Mouse (Mus musculus) gastrocnemius, adult 2 months (tissue): Measurements from ENCODE around the gene D130043K22Rik. TPM values are rescaled to one million over a fixed set of nuclear protein-coding genes. Genes with fewer than 3 reads are reported as not detected.

Experiments
- DNase-seq: peaks from one replicate; pipeline ENCODE4 v3.0.0; 2022
- H3K27ac ChIP-seq: fragments of 200-600 bp; 2 replicates; pipeline ENCODE4 v1.8.1; 2022; ENCODE audit warnings: mild to moderate bottlenecking
- H3K4me3 ChIP-seq: fragments of 200-600 bp; 2 replicates; pipeline ENCODE4 v1.8.1; 2022; ENCODE audit warnings: mild to moderate bottlenecking, moderate library complexity
- CTCF ChIP-seq: fragments of 200-600 bp; IDR thresholded peaks from 2 replicates; pipeline ENCODE4 v1.8.1; 2022; ENCODE audit warnings: antibody characterized with exemption, mild to moderate bottlenecking, moderate library complexity
- intact Hi-C: fragments of 180-260 bp; cut with DNase I; formaldehyde crosslinking; loops from one replicate; pipeline ENCODE4 v1.15.1; 2025
- total RNA-seq, 2 experiments: library from RNA; stranded (reverse); gene quantifications; 2 replicates each; pipeline ENCODE4 v1.2.3; 2021

D130043K22Rik gene
- total RNA-seq, 2 experiments from 2014 or later = not detected

DNA sequence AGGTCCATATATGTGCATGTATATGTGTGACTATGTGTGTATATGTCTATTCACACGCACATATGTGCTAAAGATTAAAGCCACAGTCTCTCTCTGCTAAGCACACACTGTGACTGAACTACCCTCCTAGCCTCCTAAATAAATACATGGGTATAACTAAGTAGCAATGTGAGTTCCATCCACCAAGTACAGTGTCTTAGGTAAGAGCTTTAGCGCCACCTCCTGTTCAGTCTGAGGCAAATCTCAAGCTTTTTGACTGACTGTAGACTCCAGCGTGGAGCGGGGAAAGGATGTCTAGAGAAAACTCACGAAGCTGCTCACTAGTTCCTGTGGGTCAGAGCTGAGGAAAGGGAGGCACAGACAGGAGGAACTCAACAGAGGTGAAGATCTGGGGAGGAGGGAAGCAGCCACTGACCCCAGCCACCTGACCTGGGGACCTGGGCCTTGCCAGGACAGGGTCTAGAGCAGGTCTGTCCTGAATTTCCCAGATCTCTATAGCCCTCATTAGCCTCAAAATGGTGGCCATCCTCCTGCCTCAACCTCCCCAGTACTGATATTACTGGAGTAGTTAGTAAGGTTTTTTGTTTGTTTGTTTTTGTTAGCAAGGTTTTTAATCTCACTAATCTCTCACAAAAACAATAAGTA is 75.5 kb downstream of the D130043K22Rik start:
- no peak for DNase-seq
- intact Hi-C loops = no loop called here
- H3K4me3 ChIP-seq = no peak overlapping the region
- H3K27ac ChIP-seq = no peak overlapping the region
- TF ChIP-seq CTCF = peak; percentile 74

DNA sequence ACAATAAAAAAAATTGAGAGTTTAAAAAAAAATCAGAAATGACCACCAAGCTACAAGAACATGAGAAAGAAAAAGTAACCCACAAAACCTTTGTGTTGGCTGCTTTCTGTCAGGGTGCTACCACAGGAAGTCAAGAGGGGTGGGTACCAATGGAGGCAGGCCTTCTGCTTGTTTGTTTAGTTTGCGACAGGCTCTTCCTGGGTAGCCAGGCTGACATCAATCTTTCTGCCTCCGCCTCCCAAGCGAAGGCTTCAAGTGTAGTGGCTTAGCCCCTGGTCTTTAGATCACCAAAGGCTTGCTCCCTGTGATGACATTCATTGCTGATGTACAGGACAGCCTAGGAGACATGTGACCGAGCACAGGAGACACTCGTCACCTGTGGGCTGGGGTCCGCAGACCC is 76.3 kb downstream of the D130043K22Rik start:
- no peak for TF ChIP-seq CTCF
- no peak overlapping the region for H3K27ac ChIP-seq
- H3K4me3 ChIP-seq = no peak overlapping the region
- DNase-seq = no peak
- intact Hi-C loops = no loop called here

DNA sequence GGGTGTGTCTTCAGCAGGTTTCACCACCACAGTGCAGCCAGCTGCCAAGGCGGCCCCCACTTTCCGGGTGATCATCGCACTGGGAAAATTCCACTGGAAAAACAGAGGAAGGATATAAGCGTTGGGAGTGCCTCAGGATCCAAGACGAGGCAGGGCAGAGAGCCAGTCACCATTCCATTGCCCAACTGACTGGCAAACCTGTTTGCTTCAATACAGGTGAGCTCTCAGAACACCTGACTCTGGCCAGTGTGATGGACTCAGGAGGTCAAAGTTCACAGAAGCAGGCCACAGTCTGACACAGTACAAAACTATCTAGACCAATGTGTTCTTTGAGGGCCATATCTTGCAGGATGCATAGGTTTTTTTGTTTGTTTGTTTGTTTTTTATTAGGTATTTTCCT is 79.1 kb downstream of the D130043K22Rik start:
- DNase-seq = no peak
- no peak overlapping the region for H3K4me3 ChIP-seq
- no peak overlapping the region for H3K27ac ChIP-seq
- intact Hi-C loops = no loop called here
- no peak for TF ChIP-seq CTCF

DNA sequence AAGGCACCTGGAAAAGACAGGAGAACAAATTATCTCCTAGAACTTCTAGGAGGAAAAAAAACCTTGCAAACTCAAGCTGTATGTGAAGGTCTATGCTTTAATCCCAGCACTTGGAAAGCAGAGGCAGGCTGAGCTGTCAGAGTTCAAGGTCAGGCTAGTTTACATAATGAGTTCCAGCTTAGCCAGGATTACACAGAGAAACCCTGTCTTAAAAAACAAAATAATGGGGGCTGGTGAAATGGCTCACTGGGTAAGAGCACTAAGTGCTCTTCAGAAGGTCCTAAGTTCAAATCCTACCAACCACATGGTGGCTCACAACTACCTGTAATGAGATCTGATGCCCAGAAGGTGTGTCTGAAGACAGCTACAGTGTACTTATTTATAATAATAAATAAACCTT is 85.7 kb downstream of the D130043K22Rik start:
- H3K4me3 ChIP-seq = no peak overlapping the region
- no peak overlapping the region for H3K27ac ChIP-seq
- intact Hi-C loops = no loop called here
- DNase-seq = no peak
- TF ChIP-seq CTCF = no peak

DNA sequence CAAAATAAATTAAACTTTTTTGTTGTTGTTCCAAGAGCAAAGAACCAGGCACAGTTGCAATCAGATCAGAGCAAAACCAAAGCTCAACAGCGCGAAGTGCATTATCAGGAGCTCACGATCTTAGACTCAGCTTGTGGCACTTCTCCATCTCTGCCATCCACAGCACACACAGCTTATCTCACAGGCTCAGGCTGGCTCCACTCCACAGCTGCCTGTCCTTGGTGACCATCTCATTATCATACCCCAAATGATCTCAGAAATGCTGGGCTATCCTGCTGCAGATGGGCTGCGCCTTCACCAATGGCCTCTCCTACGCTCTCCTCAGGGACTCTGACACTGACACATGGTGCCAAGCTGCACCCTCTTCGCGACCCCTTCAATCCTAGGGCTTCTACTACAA is 88.3 kb downstream of the D130043K22Rik start:
- Histone ChIP-seq H3K27ac (no peak overlapping the region), H3K4me3 (no peak overlapping the region)
- no peak for TF ChIP-seq CTCF
- intact Hi-C loops = no loop called here
- DNase-seq = no peak

DNA sequence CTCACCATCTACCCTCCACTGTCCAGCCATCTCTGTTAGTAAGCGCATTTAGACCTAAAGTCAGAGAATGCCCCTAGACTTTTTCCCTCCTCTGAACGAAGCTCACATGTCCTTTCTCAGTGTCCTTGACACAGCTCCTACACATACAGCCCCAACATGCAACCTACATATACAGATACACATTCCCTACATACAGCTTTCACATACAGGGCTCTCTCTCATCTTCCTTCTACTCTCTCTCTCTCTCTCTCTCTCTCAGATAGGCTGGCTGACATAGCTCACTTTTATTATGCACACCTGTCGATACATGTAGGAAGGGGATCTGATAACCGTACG is 91.8 kb downstream of the D130043K22Rik start:
- H3K27ac ChIP-seq = peak overlapping the region; percentile 88; the same call in 1 of the 2 replicates
- DNase-seq = no peak
- no peak for TF ChIP-seq CTCF
- peak overlapping the region; percentile 97 for H3K4me3 ChIP-seq
- intact Hi-C loops = no loop called here

DNA sequence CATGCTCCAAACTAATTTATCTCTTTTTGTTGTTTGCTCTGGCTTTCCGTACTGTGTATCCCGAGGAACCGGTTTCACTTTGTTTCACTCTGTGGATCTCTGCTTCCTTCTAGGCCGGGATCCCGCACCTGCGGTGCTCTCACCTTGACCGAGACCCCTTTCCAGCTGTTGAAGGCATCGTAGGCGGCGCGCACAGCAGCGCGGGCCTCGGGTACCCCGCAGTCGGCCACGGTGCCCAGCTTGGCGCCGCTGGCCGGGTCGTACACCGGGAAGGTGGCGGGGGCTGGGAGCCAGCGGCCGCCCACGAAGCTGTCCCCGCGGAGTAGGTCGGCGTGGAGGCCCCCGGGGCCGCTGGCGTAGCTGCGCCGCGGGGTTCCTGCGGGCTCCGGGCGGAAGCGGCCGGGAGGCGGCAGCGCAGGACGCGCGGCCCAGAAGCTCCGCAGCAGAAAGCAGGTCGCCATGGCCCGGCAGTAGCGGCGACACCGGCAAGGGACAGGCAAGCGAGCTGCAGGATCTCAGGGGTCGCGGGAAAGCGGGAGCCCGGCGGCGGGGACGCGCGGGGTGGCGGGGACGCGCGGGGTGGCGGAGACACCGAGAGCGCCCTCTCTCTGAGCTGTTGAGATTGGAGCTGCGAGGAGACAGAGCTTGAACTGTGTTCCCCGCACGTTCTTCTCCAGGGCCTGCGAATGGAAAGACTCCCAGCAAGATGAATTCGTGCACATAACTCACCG is 92.3 kb downstream of the D130043K22Rik start, which contains the start of gene Aldh5a1:
Aldh5a1 (minus strand) TSS at position 554 of the 731 bp plus-strand sequence.
- peak within 1 kb of the TSS; percentile 88 for H3K27ac ChIP-seq
- TF ChIP-seq CTCF = peak; percentile 66
- peak within 1 kb of the TSS; percentile 97 for H3K4me3 ChIP-seq
- DNase-seq = peak; percentile 84
- intact Hi-C loops = no loop called here

DNA sequence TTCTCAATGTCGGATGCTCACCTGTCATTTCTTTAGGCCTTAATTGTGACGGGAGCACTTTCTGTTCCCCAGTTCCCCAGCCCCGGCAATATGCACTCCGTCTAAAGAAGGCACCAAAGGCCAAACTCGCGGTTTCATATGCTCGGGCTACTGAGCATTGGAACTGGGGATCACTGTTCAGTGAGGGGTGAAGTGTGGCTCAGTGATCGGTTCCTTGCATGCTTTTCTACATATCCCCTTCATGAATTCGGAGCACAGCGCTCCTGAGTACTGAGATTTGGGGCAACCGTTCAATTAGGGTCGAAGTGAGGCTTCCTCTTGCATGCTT is 92.9 kb downstream of the D130043K22Rik start:
- TF ChIP-seq CTCF = no peak
- Histone ChIP-seq H3K4me3 (peak overlapping the region; percentile 97), H3K27ac (peak overlapping the region; percentile 88)
- intact Hi-C loops = loop anchor here (2.0 kb wide), 1 partner anchor 51 kb away; no protein-coding TSS in a partner anchor
- no peak for DNase-seq

GRCm38 (mm10) chr13:24938683-24939082 is 93.7 kb downstream of the D130043K22Rik start:
- TF ChIP-seq CTCF = peak; percentile 94
- Histone ChIP-seq H3K27ac (0 out of 2 replicates have a peak overlapping the region, but pooled peaks have one; percentile 88), H3K4me3 (peak overlapping the region; percentile 97)
- DNase-seq = peak; percentile 75
- intact Hi-C loops = loop anchor here (2.0 kb wide), 1 partner anchor 50 kb away; no protein-coding TSS in a partner anchor

- no peak overlapping the region for H3K4me3 ChIP-seq
- no peak for TF ChIP-seq CTCF
- DNase-seq = no peak
- intact Hi-C loops = loop anchor here (2.0 kb wide), 1 partner anchor 49 kb away; no protein-coding TSS in a partner anchor
- no peak overlapping the region for H3K27ac ChIP-seq
These were observed 94.5 kb downstream of the D130043K22Rik start for GRCm38 (mm10) chr13:24939472-24939871.

DNA sequence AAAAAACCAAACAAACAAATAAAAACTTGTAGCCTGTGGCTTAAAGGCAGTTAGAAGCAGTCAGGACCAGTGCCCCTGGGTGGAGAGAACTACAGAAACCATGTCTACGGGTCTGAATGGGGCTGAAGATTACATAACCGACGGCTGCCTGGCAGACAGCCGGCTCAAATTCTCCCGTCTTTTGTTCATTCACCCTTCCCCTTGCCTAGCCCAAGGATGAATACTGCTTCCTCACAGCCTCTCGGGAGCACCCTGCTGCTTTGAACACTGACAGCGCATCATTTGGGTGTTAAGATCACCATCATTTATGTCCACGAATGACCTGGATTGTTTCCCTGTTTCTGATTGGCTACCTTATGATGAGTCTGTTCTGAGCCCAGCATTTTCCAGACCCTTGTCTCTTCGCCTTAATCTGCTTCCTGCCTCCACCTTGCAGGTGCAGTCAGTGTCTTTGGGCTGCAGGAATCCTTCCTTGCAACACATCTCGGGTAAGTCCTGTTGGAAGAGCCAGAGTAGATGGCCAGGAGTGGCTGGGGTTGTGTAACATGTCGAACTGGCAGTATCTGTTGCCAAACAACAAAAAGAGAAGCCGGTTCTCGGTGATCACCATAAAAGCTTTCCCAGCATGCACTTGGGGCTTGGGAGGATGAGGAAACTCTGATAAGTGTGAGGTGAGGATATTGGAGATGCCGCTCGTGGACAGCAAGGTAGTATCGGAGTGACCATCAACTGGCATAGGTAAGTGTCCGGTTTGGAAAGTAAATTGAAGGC is 97.8 kb downstream of the D130043K22Rik start, which contains the start of gene Gpld1:
Gpld1 (plus strand) TSS at position 641 of the 771 bp plus-strand sequence.
- Histone ChIP-seq H3K4me3 (no peak within 1 kb of the TSS), H3K27ac (no peak within 1 kb of the TSS)
- intact Hi-C loops = no loop called here
- no peak for TF ChIP-seq CTCF
- no peak for DNase-seq

DNA sequence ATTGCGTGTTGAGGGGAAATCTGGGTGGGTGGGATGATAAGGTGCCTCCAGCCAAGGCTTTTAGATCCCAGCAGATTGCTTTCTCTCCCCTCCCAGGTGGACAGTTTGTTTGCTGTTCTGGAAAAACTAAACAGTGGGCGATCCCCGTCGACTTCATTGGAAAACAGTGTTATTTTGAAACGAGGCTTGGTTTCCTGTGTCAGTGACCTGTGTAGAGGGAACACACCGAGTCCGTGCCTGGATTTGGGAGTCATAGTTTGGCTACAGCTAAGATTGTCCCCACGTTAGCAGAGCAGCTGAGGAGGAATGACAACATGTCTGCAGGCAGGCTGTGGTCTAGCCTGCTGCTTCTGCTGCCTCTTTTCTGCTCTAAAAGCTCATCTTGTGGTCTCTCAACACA is 98.4 kb downstream of the D130043K22Rik start:
- no peak overlapping the region for H3K27ac ChIP-seq
- no peak for TF ChIP-seq CTCF
- no peak for DNase-seq
- H3K4me3 ChIP-seq = no peak overlapping the region
- intact Hi-C loops = no loop called here

DNA sequence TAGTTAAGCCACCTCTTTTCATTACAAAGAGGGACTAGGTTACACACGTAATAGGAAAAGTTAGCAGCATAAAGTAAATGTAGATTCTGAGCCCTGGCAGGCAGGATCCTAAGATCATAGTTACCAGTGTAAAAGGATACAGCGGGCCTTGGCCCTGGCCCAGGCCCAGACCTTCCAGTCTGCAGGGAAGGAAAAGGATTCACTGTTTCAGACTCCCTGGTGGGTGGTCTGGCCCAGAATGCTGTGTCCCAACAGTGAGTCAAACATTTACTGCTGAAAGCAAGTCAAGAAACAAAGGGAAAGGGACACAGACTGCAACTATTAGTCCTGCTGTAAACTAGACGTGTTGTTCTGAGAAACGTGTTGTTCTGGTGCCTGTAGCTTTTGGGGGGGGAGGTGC is 100.6 kb downstream of the D130043K22Rik start:
- no peak overlapping the region for H3K4me3 ChIP-seq
- intact Hi-C loops = no loop called here
- H3K27ac ChIP-seq = no peak overlapping the region
- DNase-seq = no peak
- TF ChIP-seq CTCF = no peak
